Mouse (Mus musculus) G1E (cell line): ENCODE measurements around the gene Gm49333.

Experiments used
- CTCF ChIP-seq: IDR thresholded peaks from 2 replicates; pipeline ENCODE4 v1.5.1; 2012; ENCODE audit warnings: low read depth, low read length, inconsistent platforms, mixed read lengths
- GATA1 ChIP-seq: IDR thresholded peaks from 2 replicates; pipeline ENCODE4 v1.6.1; 2012; ENCODE audit warnings: borderline replicate concordance, low read length, inconsistent platforms, mixed read lengths
- GATA2 ChIP-seq: IDR thresholded peaks from 2 replicates; pipeline ENCODE4 v1.6.1; 2012; ENCODE audit warnings: low read depth, low read length, inconsistent platforms, borderline replicate concordance
- POLR2AphosphoS5 ChIP-seq: IDR thresholded peaks from 2 replicates; pipeline ENCODE4 v1.6.1; 2012; ENCODE audit warnings: low read depth, low read length, inconsistent platforms; ENCODE audit not compliant: insufficient replicate concordance
- TAL1 ChIP-seq: conservative IDR thresholded peaks from 2 replicates; pipeline ENCODE4 v1.6.1; 2012; ENCODE audit warnings: low read depth, low read length, inconsistent platforms, mixed read lengths

- TF ChIP-seq GATA1: no peak
- TF ChIP-seq CTCF: no peak
- peak; percentile 67; the same call in 1 of the 2 replicates for TF ChIP-seq POLR2AphosphoS5
- TF ChIP-seq TAL1: no peak
- TF ChIP-seq GATA2: no peak
These were observed 39.9 kb downstream of the Gm49333 start, which contains the start of gene Psmd2 for GRCm38 (mm10) chr16:20651076-20651946.
